Mouse (Mus musculus) ES-Bruce4 (cell line): Measurements from ENCODE around the gene Gm20431.

Experiments
- CTCF ChIP-seq: IDR thresholded peaks from one replicate; pipeline ENCODE4 v1.8.1; 2011; ENCODE audit warnings: low read depth, low read length
- EP300 ChIP-seq: IDR thresholded peaks from 2 replicates; pipeline ENCODE4 v1.6.1; 2011; ENCODE audit warnings: low read depth, low read length; ENCODE audit not compliant: insufficient read depth

DNA sequence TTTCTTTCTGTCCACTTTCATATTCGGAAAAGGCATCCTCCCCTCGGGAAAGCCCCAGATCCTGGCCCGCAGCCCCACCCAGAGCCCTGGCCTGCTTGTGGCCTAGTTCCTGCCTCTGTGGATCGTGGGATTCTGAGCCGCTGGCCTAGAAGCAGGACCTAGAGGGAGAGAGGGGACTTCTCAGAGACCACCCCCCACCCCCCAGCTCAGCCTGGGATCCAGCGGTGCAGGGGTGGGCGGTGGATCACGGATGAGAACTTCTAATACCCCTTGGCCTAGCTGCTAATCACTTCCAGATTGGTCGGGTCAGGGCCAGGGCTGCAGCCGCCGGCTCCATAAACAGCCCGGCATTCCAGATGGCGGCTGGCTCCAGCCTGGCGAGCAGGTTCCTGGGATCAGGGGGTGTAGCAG lies 65.5 kb downstream of the Gm20431 start:
- TF ChIP-seq CTCF (no peak), EP300 (no peak)
